Mouse (Mus musculus): ENCODE measurements around the gene Rtn1.

- TF ChIP-seq TAL1 (conservative IDR thresholded peaks at IDR 0.05; ENCODE audit: low read depth, low read length) (no peak), CTCF (IDR thresholded peaks at IDR 0.05; ENCODE audit: low read depth, low read length) (no peak), GATA1 (IDR thresholded peaks at IDR 0.05; ENCODE audit: borderline replicate concordance, low read length) (no peak)
Observed at GRCm38 (mm10) chr12:72370081-72370480, 38.8 kb downstream of the Rtn1 start.
